Mouse (Mus musculus): Measurements from ENCODE around the gene Mblac2. TPM values are rescaled to one million over a fixed set of nuclear protein-coding genes. Genes with fewer than 3 reads are reported as not detected.
A peak's percentile ranks its signal among the peaks of the same experiment; 100 is the strongest.

The Mblac2 gene
- total and polyA plus RNA-seq, 2 experiments from 2014 or later: 36.7 to 51.2 TPM

DNA sequence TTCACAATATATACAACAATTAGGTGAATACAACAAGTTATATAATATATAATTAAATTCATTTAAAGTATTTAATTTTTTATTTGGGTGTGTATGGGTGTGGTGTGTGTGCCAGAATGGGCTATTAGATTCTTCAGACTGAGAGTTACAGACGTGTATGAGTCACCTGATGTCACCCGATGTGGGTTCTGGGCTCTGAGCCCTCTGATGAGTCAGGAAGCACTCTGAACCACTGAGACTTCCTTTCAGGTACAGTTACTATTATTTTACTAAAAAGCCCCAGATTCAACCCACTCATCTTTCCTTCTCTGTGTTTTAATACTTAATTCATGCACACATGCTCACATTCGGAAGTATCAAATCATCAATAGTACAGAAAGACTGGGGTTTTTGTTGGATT, 26.3 kb upstream of the Mblac2 start:
- Histone ChIP-seq H3K27ac (ENCODE audit: low read depth, low read length) (no peak overlapping the region), H3K9me3 (ENCODE audit: low read length) (no peaks in the 10 kb centered on the region), H3K4me1 (ENCODE audit: insufficient read depth) (no peaks in the 10 kb centered on the region), H3K36me3 (ENCODE audit: insufficient read depth) (peaks cover 3% of the 10 kb centered on the region; the same call in 1 of the 2 replicates), H3K9ac (no peak overlapping the region), H3K4me3 (ENCODE audit: low read depth, low read length) (no peak overlapping the region), H3K27me3 (ENCODE audit: insufficient read depth, low read length) (no peaks in the 10 kb centered on the region), H3K4me2 (ENCODE audit: low read depth) (no peak overlapping the region)
- TF ChIP-seq CTCF (IDR thresholded peaks at IDR 0.05; ENCODE audit: low read depth): no peak
- DNase-seq: no peak
- ATAC-seq: no peak
- 91% methylated on average over 3 of the region's 3 CpGs for WGBS

DNA sequence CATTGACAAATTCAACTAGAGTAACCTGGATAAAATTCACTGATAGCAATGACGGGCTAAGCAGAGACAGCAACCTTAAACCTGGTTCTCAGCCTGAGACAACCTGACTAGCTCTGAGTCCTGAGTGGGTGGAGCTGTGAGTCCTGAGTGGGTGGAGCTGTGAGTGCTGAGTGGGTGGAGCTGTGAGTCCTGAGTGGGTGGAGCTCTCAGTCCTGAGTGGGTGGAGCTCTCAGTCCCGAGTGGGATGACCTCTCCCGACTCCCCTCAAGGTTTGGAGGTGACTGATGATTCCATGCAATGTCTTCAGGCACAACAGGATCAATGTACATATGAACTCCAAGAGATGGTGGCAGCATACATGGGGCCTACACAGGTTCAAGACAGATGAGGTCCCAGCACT, 21.6 kb upstream of the Mblac2 start:
- Histone ChIP-seq H3K4me2 (ENCODE audit: low read depth) (no peak overlapping the region), H3K27ac (ENCODE audit: low read depth, low read length) (no peak overlapping the region), H3K9me3 (ENCODE audit: low read length) (no peaks in the 10 kb centered on the region), H3K9ac (no peak overlapping the region), H3K27me3 (ENCODE audit: insufficient read depth, low read length) (no peaks in the 10 kb centered on the region), H3K36me3 (ENCODE audit: insufficient read depth) (no peaks in the 10 kb centered on the region), H3K4me1 (ENCODE audit: insufficient read depth) (no peaks in the 10 kb centered on the region), H3K4me3 (ENCODE audit: low read depth, low read length) (no peak overlapping the region)
- DNase-seq (no peak), ATAC-seq (no peak)
- TF ChIP-seq CTCF (IDR thresholded peaks at IDR 0.05; ENCODE audit: low read depth): no peak
- 95% methylated on average over 3 of the region's 3 CpGs for WGBS

DNA sequence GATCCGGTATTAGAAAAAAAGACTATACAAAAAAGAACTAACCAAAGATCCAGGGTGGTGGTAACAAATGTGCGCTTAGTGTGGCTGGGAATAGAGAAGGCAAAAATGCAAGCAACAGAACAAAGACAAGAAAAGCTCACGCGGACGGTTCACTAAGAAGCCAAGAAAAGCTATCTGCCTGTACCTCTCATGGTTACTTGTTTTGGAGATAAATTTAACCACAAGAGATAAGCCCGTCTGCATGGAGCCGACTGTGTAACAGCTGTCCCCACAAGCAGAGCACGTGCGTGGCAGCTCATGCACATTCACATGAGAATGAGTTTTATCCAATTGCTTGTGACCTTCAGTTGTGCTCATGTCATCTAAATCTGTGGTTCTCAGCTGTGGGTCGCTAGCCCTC, 20.7 kb upstream of the Mblac2 start:
- Histone ChIP-seq H3K9ac (no peak overlapping the region), H3K27me3 (ENCODE audit: insufficient read depth, low read length) (no peaks in the 10 kb centered on the region), H3K27ac (ENCODE audit: low read depth, low read length) (no peak overlapping the region), H3K4me2 (ENCODE audit: low read depth) (no peak overlapping the region), H3K9me3 (ENCODE audit: low read length) (no peaks in the 10 kb centered on the region), H3K36me3 (ENCODE audit: insufficient read depth) (no peaks in the 10 kb centered on the region), H3K4me1 (ENCODE audit: insufficient read depth) (no peaks in the 10 kb centered on the region), H3K4me3 (ENCODE audit: low read depth, low read length) (no peak overlapping the region)
- 84% methylated on average over 10 of the region's 10 CpGs for WGBS
- TF ChIP-seq CTCF (IDR thresholded peaks at IDR 0.05; ENCODE audit: low read depth): no peak
- no peak for DNase-seq
- ATAC-seq: no peak

DNA sequence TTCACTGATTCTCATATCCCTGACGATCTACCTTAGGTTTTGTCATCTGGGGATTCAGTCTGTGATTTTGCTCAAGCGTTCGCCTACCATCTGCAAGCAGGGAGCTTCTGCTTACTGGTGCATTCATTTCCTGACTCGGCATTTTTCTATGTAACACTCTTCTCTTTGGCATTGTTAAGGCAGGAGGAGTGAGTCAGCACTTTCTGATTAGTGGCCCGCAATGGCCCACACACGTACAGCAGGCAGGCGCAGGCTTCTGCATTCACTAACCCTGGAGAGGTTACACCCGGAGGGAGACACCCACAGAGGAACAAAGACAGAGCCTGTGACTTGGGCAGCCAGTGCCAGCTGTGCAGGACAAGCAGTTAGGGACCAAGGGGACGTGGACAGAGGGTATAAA, 19.5 kb upstream of the Mblac2 start:
- no peak for TF ChIP-seq CTCF (IDR thresholded peaks at IDR 0.05; ENCODE audit: low read depth)
- Histone ChIP-seq H3K27me3 (ENCODE audit: insufficient read depth, low read length) (no peaks in the 10 kb centered on the region), H3K9me3 (ENCODE audit: low read length) (no peaks in the 10 kb centered on the region), H3K27ac (ENCODE audit: low read depth, low read length) (no peak overlapping the region), H3K4me2 (ENCODE audit: low read depth) (no peak overlapping the region), H3K36me3 (ENCODE audit: insufficient read depth) (no peaks in the 10 kb centered on the region), H3K4me1 (ENCODE audit: insufficient read depth) (no peaks in the 10 kb centered on the region), H3K4me3 (ENCODE audit: low read depth, low read length) (no peak overlapping the region), H3K9ac (no peak overlapping the region)
- 49% methylated on average over 9 of the region's 9 CpGs for WGBS
- ATAC-seq (peak; percentile 58; the same call in 1 of the 2 replicates), DNase-seq (peak; percentile 11)

DNA sequence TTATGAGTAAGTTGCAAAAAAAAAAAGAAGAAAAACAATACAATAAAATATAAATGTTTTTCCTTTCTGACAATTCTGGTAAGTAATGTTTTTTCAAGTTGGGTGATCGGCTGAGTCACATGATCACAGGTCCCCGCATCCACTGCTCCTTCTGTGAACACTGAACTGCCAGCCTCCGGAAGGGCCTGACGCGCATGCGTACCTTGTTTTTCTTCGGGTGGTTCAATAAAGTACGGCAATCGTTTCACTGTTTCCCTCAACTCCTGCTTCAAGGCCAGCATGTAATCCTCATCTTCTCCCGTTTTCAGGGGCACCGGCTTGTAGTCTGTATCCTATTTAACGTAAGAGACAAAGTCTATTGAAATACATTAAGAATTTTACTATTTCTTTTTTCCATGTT, 16.7 kb upstream of the Mblac2 start:
- WGBS: 95% methylated on average over 12 of the region's 12 CpGs

DNA sequence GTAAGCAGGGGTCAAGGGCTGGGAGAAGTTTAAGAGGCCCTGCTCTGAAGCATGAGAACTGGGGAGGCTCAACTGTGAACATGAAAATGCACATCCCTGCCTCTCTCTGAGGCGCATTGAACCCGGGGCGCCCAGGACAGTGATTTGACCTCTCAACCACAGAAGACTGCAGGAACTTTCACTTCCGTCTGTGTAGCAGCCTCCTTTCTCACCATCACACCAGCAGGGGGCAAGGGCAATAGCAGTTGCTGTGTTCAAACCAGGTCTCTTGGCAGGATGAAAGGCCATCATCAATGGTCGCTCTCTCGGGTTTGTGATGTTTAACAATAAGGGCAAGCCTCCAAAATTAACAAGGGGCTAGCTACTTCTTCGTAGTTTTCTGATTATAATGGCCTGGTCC, 8.0 kb upstream of the Mblac2 start:
- DNase-seq (no peak), ATAC-seq (no peak)
- WGBS: 58% methylated on average over 7 of the region's 7 CpGs
- Histone ChIP-seq H3K36me3 (ENCODE audit: insufficient read depth) (no peaks in the 10 kb centered on the region), H3K4me3 (ENCODE audit: low read depth, low read length) (no peak overlapping the region), H3K4me2 (ENCODE audit: low read depth) (no peak overlapping the region), H3K9me3 (ENCODE audit: low read length) (no peaks in the 10 kb centered on the region), H3K9ac (no peak overlapping the region), H3K27ac (ENCODE audit: low read depth, low read length) (no peak overlapping the region), H3K27me3 (ENCODE audit: insufficient read depth, low read length) (no peaks in the 10 kb centered on the region), H3K4me1 (ENCODE audit: insufficient read depth) (no peaks in the 10 kb centered on the region)
- TF ChIP-seq CTCF (IDR thresholded peaks at IDR 0.05; ENCODE audit: low read depth): no peak

More for the DNA sequence above, 16.7 kb upstream of the Mblac2 start:
- no peaks in the 10 kb centered on the region for H3K27me3 ChIP-seq (ENCODE audit: insufficient read depth, low read length)
- DNase-seq (no peak), ATAC-seq (no peak)
- H3K27ac ChIP-seq (ENCODE audit: low read depth, low read length): no peak overlapping the region
- no peak overlapping the region for H3K4me2 ChIP-seq (ENCODE audit: low read depth)
- H3K36me3 ChIP-seq (ENCODE audit: insufficient read depth): no peaks in the 10 kb centered on the region
- no peak overlapping the region for H3K4me3 ChIP-seq (ENCODE audit: low read depth, low read length)
- no peak overlapping the region for H3K9ac ChIP-seq
- H3K9me3 ChIP-seq (ENCODE audit: low read length): no peaks in the 10 kb centered on the region
- H3K4me1 ChIP-seq (ENCODE audit: insufficient read depth): no peaks in the 10 kb centered on the region
- TF ChIP-seq CTCF (IDR thresholded peaks at IDR 0.05; ENCODE audit: low read depth): no peak

DNA sequence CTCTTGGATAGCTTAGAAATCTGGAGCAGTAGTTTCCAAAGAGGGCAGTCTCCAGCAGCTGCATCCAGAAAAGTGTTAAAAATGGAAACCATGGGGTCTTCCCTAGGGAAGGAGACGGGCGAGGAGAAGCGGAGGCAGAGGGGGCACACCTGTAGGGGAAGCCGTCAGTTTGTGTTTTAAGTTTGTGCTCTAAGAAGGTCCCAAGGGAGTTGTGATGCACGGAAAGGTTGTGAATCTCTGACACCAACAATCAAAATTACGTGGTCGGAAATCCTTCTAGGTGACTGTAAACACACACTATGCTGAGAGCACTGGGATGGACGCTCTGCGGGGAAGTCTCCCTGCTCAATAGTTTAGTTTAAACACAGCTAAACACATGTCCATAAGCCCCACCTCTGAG, 7.5 kb upstream of the Mblac2 start:
- DNase-seq: no peak
- TF ChIP-seq CTCF (IDR thresholded peaks at IDR 0.05; ENCODE audit: low read depth): no peak

DNA sequence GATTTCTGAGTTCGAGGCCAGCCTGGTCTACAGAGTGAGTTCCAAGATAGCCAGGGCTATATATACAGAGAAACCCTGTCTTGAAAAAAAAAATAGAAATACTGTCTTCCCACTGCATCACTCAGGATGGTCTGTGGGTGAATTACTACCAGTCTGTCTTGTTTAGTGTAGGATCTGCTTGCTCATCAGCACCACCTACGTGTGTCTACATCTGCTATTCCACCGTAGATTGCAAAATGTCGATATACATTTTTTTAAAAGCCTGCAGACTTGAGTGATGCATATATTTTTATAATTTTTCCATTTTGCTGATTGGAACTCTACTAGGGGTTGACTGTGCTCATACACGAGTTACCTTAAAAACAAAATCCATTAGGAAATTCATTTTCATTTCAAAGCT, 4.8 kb upstream of the Mblac2 start:
- ATAC-seq (no peak), DNase-seq (no peak)
- Histone ChIP-seq H3K27me3 (ENCODE audit: insufficient read depth, low read length) (no peaks in the 10 kb centered on the region), H3K4me3 (ENCODE audit: low read depth, low read length) (no peak overlapping the region), H3K9ac (no peak overlapping the region), H3K4me1 (ENCODE audit: insufficient read depth) (peaks cover 2% of the 10 kb centered on the region; the same call in 1 of the 2 replicates), H3K27ac (ENCODE audit: low read depth, low read length) (no peak overlapping the region), H3K4me2 (ENCODE audit: low read depth) (no peak overlapping the region), H3K9me3 (ENCODE audit: low read length) (no peaks in the 10 kb centered on the region), H3K36me3 (ENCODE audit: insufficient read depth) (no peaks in the 10 kb centered on the region)
- WGBS: 94% methylated on average over 5 of the region's 5 CpGs
- no peak for TF ChIP-seq CTCF (IDR thresholded peaks at IDR 0.05; ENCODE audit: low read depth)

More for the DNA sequence above, 7.5 kb upstream of the Mblac2 start:
- H3K9ac ChIP-seq: no peak overlapping the region
- H3K4me3 ChIP-seq (ENCODE audit: low read depth, low read length): no peak overlapping the region
- ATAC-seq: no peak
- no peak overlapping the region for H3K4me2 ChIP-seq (ENCODE audit: low read depth)
- H3K27me3 ChIP-seq (ENCODE audit: insufficient read depth, low read length): no peaks in the 10 kb centered on the region
- no peaks in the 10 kb centered on the region for H3K9me3 ChIP-seq (ENCODE audit: low read length)
- no peak overlapping the region for H3K27ac ChIP-seq (ENCODE audit: low read depth, low read length)
- no peaks in the 10 kb centered on the region for H3K4me1 ChIP-seq (ENCODE audit: insufficient read depth)
- WGBS: 87% methylated on average over 9 of the region's 9 CpGs
- H3K36me3 ChIP-seq (ENCODE audit: insufficient read depth): no peaks in the 10 kb centered on the region
